Mouse (Mus musculus) ES-E14 (cell line): ENCODE data around the gene Tbc1d2. TPM values are rescaled to one million over a fixed set of nuclear protein-coding genes. Genes with fewer than 3 reads are reported as not detected.

Source experiments
- DNase-seq: peaks from one replicate; pipeline ENCODE4 v3.0.0-alpha.2; 2013; ENCODE audit warnings: low read depth, low spot score
- H3K27ac ChIP-seq: 2 replicates; pipeline ENCODE4 v1.5.1; 2012; ENCODE audit warnings: low read depth, mild to moderate bottlenecking, low read length, moderate library complexity, mixed read lengths; ENCODE audit not compliant: poor library complexity, insufficient read depth, severe bottlenecking
- H3K36me3 ChIP-seq: 2 replicates; pipeline ENCODE4 v1.6.1; 2012; ENCODE audit warnings: mild to moderate bottlenecking, low read length, moderate library complexity, mixed read lengths; ENCODE audit not compliant: control insufficient read depth, poor library complexity, insufficient read depth, severe bottlenecking
- H3K4me1 ChIP-seq, 2 experiments: fragments of 150-350 bp in 1 of 2; sonication (generic) in 1 of 2; 2 replicates each; pipeline ENCODE4 v1.6.1; 2012; ENCODE audit warnings: low read length in 2 of 2, mild to moderate bottlenecking in 1 of 2, mixed read lengths in 1 of 2; ENCODE audit not compliant: control insufficient read depth in 2 of 2, insufficient read depth in 2 of 2, poor library complexity in 1 of 2
- H3K4me3 ChIP-seq, 2 experiments: fragments of 150-350 bp in 1 of 2; sonication (generic) in 1 of 2; 2 replicates each; pipeline ENCODE4 v1.5.1; 2012; ENCODE audit warnings: low read length in 2 of 2, low read depth in 1 of 2, mild to moderate bottlenecking in 1 of 2, mixed read lengths in 1 of 2; ENCODE audit not compliant: insufficient read depth in 1 of 2, poor library complexity in 1 of 2, severe bottlenecking in 1 of 2
- H3K9ac ChIP-seq: 2 replicates; pipeline ENCODE4 v1.6.1; 2012; ENCODE audit warnings: low read depth, mild to moderate bottlenecking, low read length, mixed read lengths; ENCODE audit not compliant: poor library complexity, insufficient read depth, severe bottlenecking
- H3K9me3 ChIP-seq: fragments of 150-350 bp; sonication (generic); 2 replicates; pipeline ENCODE4 v1.6.1; 2012; ENCODE audit warnings: low read depth, mild to moderate bottlenecking, low read length; ENCODE audit not compliant: control insufficient read depth, insufficient read depth
- CHD2 ChIP-seq: IDR thresholded peaks from 2 replicates; pipeline ENCODE4 v1.6.1; 2014; ENCODE audit warnings: mild to moderate bottlenecking, low read depth, low read length, inconsistent platforms
- HCFC1 ChIP-seq: IDR thresholded peaks from 2 replicates; pipeline ENCODE4 v1.6.1; 2012; ENCODE audit warnings: low read length, inconsistent platforms, borderline replicate concordance; ENCODE audit not compliant: insufficient read depth
- MAFK ChIP-seq: IDR thresholded peaks from 2 replicates; pipeline ENCODE4 v1.6.1; 2014; ENCODE audit warnings: mild to moderate bottlenecking, low read depth, low read length, inconsistent platforms; ENCODE audit not compliant: insufficient read depth
- ZC3H11A ChIP-seq: IDR thresholded peaks from 2 replicates; pipeline ENCODE4 v1.6.1; 2012; ENCODE audit warnings: low read depth, mild to moderate bottlenecking, inconsistent platforms, low read length, borderline replicate concordance
- ZNF384 ChIP-seq: IDR thresholded peaks from 2 replicates; pipeline ENCODE4 v1.6.1; 2012; ENCODE audit warnings: low read depth, low read length, inconsistent platforms
- in situ Hi-C, 2 experiments: fragments of 600-800 bp; cut with MboI; formaldehyde crosslinking; loops; one replicate each; pipeline ENCODE4 v1.15.1; 2025; ENCODE audit warnings: low sequenced_read_pairs in 2 of 2, inconsistent platforms in 1 of 2; ENCODE audit not compliant: unreplicated experiment in 2 of 2
- total RNA-seq: library from RNA; depleted of rRNA; stranded (reverse); fragments of 300-350 nt; gene quantifications from 2 replicates; pipeline ENCODE4 v1.2.3, GENCODE M21; 2012

The Tbc1d2 gene
- total RNA-seq, 1 experiment: 6.6 TPM

GRCm38 (mm10) chr4:46675272-46675785 lies 25.3 kb upstream of the Tbc1d2 start:
- Histone ChIP-seq H3K27ac (no peak overlapping the region), H3K4me3 (no peak overlapping the region), H3K9me3 (no peaks in the 10 kb centered on the region), H3K9ac (no peak overlapping the region), H3K4me1 (peaks cover 0 to 7% of the 10 kb centered on the region in 2 experiments; a peak in 1 of 4 replicates), H3K36me3 (no peaks in the 10 kb centered on the region)
- no peak for DNase-seq
- in situ Hi-C loops: no loop called here
- no peak for TF ChIP-seq ZNF384
- TF ChIP-seq ZC3H11A: no peak
- TF ChIP-seq CHD2: no peak
- TF ChIP-seq HCFC1: no peak
- no peak for TF ChIP-seq MAFK

- Histone ChIP-seq H3K4me1 (peaks cover 1 to 6% of the 10 kb centered on the region in 2 experiments; a peak in 2 of 4 replicates), H3K36me3 (no peaks in the 10 kb centered on the region), H3K4me3 (no peak overlapping the region), H3K27ac (peak overlapping the region; percentile 58), H3K9me3 (no peaks in the 10 kb centered on the region), H3K9ac (no peak overlapping the region)
- TF ChIP-seq CHD2 (no peak), HCFC1 (no peak), ZC3H11A (no peak), MAFK (peak; percentile 91), ZNF384 (no peak)
- in situ Hi-C loops: no loop called here
- no peak for DNase-seq
Measured at GRCm38 (mm10) chr4:46668620-46669019, 18.6 kb upstream of the Tbc1d2 start.

- H3K4me1 ChIP-seq: peaks cover 4 to 12% of the 10 kb centered on the region in 2 experiments; a peak in 2 of 4 replicates
- H3K27ac ChIP-seq: peak overlapping the region; percentile 91
- no peak for TF ChIP-seq HCFC1
- TF ChIP-seq MAFK: no peak
- TF ChIP-seq CHD2: no peak
- TF ChIP-seq ZC3H11A: no peak
- no peak for TF ChIP-seq ZNF384
- no peak overlapping the region for H3K4me3 ChIP-seq
- H3K9me3 ChIP-seq: no peaks in the 10 kb centered on the region
- DNase-seq: no peak
- in situ Hi-C loops: no loop called here
- H3K9ac ChIP-seq: no peak overlapping the region
- H3K36me3 ChIP-seq: no peaks in the 10 kb centered on the region
Measured at GRCm38 (mm10) chr4:46666420-46666819, 16.4 kb upstream of the Tbc1d2 start.

GRCm38 (mm10) chr4:46665371-46665774 lies 15.4 kb upstream of the Tbc1d2 start:
- in situ Hi-C loops: no loop called here
- H3K4me3 ChIP-seq: peak overlapping the region; percentile 16 to 60; a peak in 3 of 4 replicates
- H3K9me3 ChIP-seq: no peaks in the 10 kb centered on the region
- no peaks in the 10 kb centered on the region for H3K36me3 ChIP-seq
- peaks cover 4 to 12% of the 10 kb centered on the region in 2 experiments; a peak in 2 of 4 replicates for H3K4me1 ChIP-seq
- peak; percentile 94 for DNase-seq
- peak overlapping the region; percentile 39; the same call in 1 of the 2 replicates for H3K9ac ChIP-seq
- H3K27ac ChIP-seq: peak overlapping the region; percentile 91; the same call in 1 of the 2 replicates
- TF ChIP-seq CHD2: no peak
- TF ChIP-seq ZC3H11A: peak; percentile 27; the same call in 1 of the 2 replicates
- TF ChIP-seq HCFC1: 0 out of 2 replicates have a peak, but pooled peaks have one; percentile 58
- TF ChIP-seq MAFK: no peak
- TF ChIP-seq ZNF384: peak; percentile 86
